ENCODE assay signal across 8 mouse cellular contexts in genomic region chr6:42373669-42374430, GRCm38 (mm10). TPM values are rescaled to one million over a fixed set of nuclear protein-coding genes. Genes with fewer than 3 reads are reported as not detected.
DNase-seq lines count a peak whose midpoint lies in the region; ATAC-seq and TF ChIP-seq lines count a peak whose summit lies in the region.

No protein-coding gene starts in this region.

- in situ Hi-C loops in ES-E14 (cut with MboI; ENCODE audit: low sequenced_read_pairs in 2 of 2, unreplicated experiment in 2 of 2) = no loop called here

- intact Hi-C loops in heart, postnatal 25 days (cut with DNase I) = no loop called here

- H3K27me3 ChIP-seq in heart, embryonic 11.5 days (ENCODE audit: control insufficient read depth, insufficient read depth, low read length) = 0 out of 2 replicates have a peak, but pooled peaks cover 2% of the 10 kb centered on the region
- H3K27me3 ChIP-seq in hindbrain, embryonic 12.5 days = peaks cover 18% of the 10 kb centered on the region
- H3K27me3 ChIP-seq in midbrain, embryonic 10.5 days (ENCODE audit: low read depth, poor library complexity, severe bottlenecking) = peaks cover 65% of the 10 kb centered on the region

- no peak for ATAC-seq in heart, embryonic 11.5 days (replicated peaks; ENCODE audit: insufficient number of reproducible peaks, low FRiP score, low TSS enrichment)
- ATAC-seq in hindbrain, embryonic 12.5 days (ENCODE audit: low FRiP score) = peak; percentile 4; the same call in 1 of the 2 replicates

- 0 out of 2 replicates have a peak overlapping the region, but pooled peaks have one; percentile 39 for H3K9ac ChIP-seq in heart, embryonic 11.5 days (ENCODE audit: low read depth, low read length)
- H3K9ac ChIP-seq in ES-E14 (ENCODE audit: insufficient read depth, low read depth, low read length, poor library complexity, severe bottlenecking) = peak overlapping the region; percentile 49; the same call in 1 of the 2 replicates
- H3K9ac ChIP-seq in hindbrain, embryonic 12.5 days = no peak overlapping the region

- no peak overlapping the region for H3K27ac ChIP-seq in heart, embryonic 11.5 days (ENCODE audit: low read depth, low read length)
- no peak overlapping the region for H3K27ac ChIP-seq in ES-E14 (ENCODE audit: insufficient read depth, low read depth, low read length, poor library complexity, severe bottlenecking)
- H3K27ac ChIP-seq in hindbrain, embryonic 12.5 days = no peak overlapping the region
- H3K27ac ChIP-seq in midbrain, embryonic 10.5 days (replicated peaks) = no peak overlapping the region

- no peak for DNase-seq in heart, postnatal 25 days (ENCODE audit: low spot score)
- no peak for DNase-seq in ES-E14 (ENCODE audit: low read depth, low spot score)
- DNase-seq in midbrain, embryonic 10.5 days (ENCODE audit: low spot score) = no peak
- no peak for DNase-seq in spleen, postnatal 36 days (ENCODE audit: low spot score in 2 of 2)
- no peak for DNase-seq in layer of hippocampus, postnatal 25 days (ENCODE audit: extremely low spot score in 1 of 2, low spot score in 1 of 2)
- no peak for DNase-seq in right cerebral cortex, postnatal 10 days (ENCODE audit: low spot score in 2 of 2)

- peak overlapping the region; percentile 90 for H3K4me2 ChIP-seq in heart, embryonic 11.5 days
- peak overlapping the region; percentile 97 for H3K4me2 ChIP-seq in hindbrain, embryonic 12.5 days (replicated peaks)

- peak overlapping the region; percentile 52 for H3K4me3 ChIP-seq in heart, embryonic 11.5 days (ENCODE audit: low read depth, low read length)
- peak overlapping the region; percentile 66 to 83 for H3K4me3 ChIP-seq in ES-E14 (ENCODE audit: insufficient read depth in 1 of 2, low read depth in 1 of 2, low read length in 2 of 2, poor library complexity in 1 of 2, severe bottlenecking in 1 of 2)
- H3K4me3 ChIP-seq in hindbrain, embryonic 12.5 days = peak overlapping the region; percentile 51
- H3K4me3 ChIP-seq in midbrain, embryonic 10.5 days = peak overlapping the region; percentile 68

- WGBS in heart, embryonic 11.5 days (ENCODE audit: insufficient replicate concordance) = 42% methylated on average over 7 of the region's 7 CpGs
- WGBS in hindbrain, embryonic 12.5 days = 49% methylated on average over 6 of the region's 7 CpGs
- 40% methylated on average over 7 of the region's 7 CpGs for WGBS in midbrain, embryonic 10.5 days

- peaks cover 37% of the 10 kb centered on the region for H3K4me1 ChIP-seq in heart, embryonic 11.5 days (ENCODE audit: control insufficient read depth, insufficient read depth, low read length)
- peaks cover 2 to 4% of the 10 kb centered on the region in 2 experiments; a peak in 2 of 4 replicates for H3K4me1 ChIP-seq in ES-E14 (ENCODE audit: control insufficient read depth in 2 of 2, insufficient read depth in 2 of 2, low read length in 2 of 2, poor library complexity in 1 of 2)
- H3K4me1 ChIP-seq in hindbrain, embryonic 12.5 days = peaks cover 11% of the 10 kb centered on the region
- peaks cover 57% of the 10 kb centered on the region for H3K4me1 ChIP-seq in midbrain, embryonic 10.5 days

- no peaks in the 10 kb centered on the region for H3K9me3 ChIP-seq in heart, embryonic 11.5 days (replicated peaks; ENCODE audit: control insufficient read depth, low read length)
- no peaks in the 10 kb centered on the region for H3K9me3 ChIP-seq in ES-E14 (ENCODE audit: control insufficient read depth, insufficient read depth, low read depth, low read length)
- no peaks in the 10 kb centered on the region for H3K9me3 ChIP-seq in hindbrain, embryonic 12.5 days (replicated peaks)
- H3K9me3 ChIP-seq in midbrain, embryonic 10.5 days (replicated peaks) = no peaks in the 10 kb centered on the region

- no peaks in the 10 kb centered on the region for H3K36me3 ChIP-seq in heart, embryonic 11.5 days (ENCODE audit: control insufficient read depth, insufficient read depth, low read length)
- no peaks in the 10 kb centered on the region for H3K36me3 ChIP-seq in ES-E14 (ENCODE audit: control insufficient read depth, insufficient read depth, low read length, poor library complexity, severe bottlenecking)
- no peaks in the 10 kb centered on the region for H3K36me3 ChIP-seq in hindbrain, embryonic 12.5 days
- H3K36me3 ChIP-seq in midbrain, embryonic 10.5 days = no peaks in the 10 kb centered on the region

TF ChIP-seq in ES-E14, 5 proteins besides CTCF, POLR2A, EP300 and RAD21:
- TF ChIP-seq HCFC1 (IDR thresholded peaks at IDR 0.05; ENCODE audit: borderline replicate concordance, insufficient read depth, low read length) = no peak
- TF ChIP-seq CHD2 (IDR thresholded peaks at IDR 0.05; ENCODE audit: low read depth, low read length) = no peak
- TF ChIP-seq ZC3H11A (IDR thresholded peaks at IDR 0.05; ENCODE audit: borderline replicate concordance, low read depth, low read length) = no peak
- TF ChIP-seq MAFK (IDR thresholded peaks at IDR 0.05; ENCODE audit: insufficient read depth, low read depth, low read length) = no peak
- TF ChIP-seq ZNF384 (IDR thresholded peaks at IDR 0.05; ENCODE audit: low read depth, low read length) = no peak

RNA-seq across cellular contexts. Expression of gene Epha1, which starts 0.8 kb away (rescaled TPM):
- 1.7 and 2.3 TPM in 2 replicates for polyA plus RNA-seq in heart, embryonic 11.5 days (2014; fragmentation: Nextera tagmentation; extraction: Ambion mirVana)
- under 1 TPM; 0.26 to 0.31 TPM for total RNA-seq in heart, postnatal 25 days (2021)
- 24.1 and 37.6 TPM in 2 replicates for total RNA-seq in ES-E14 (2012; rRNA removed)
- polyA plus RNA-seq in hindbrain, embryonic 12.5 days (2016; fragmentation: Nextera tagmentation; extraction: Ambion mirVana) = 1.9 and 2.4 TPM in 2 replicates
- 1.2 and 1.5 TPM in 2 replicates for polyA plus RNA-seq in midbrain, embryonic 10.5 days (2016; fragmentation: Nextera tagmentation; extraction: Ambion mirVana)
- under 1 TPM; 0.22 to 0.47 TPM for total RNA-seq in layer of hippocampus, postnatal 25 days (2021)

RNA-seq across cellular contexts. Expression of gene Zyx, which starts 24.4 kb away (rescaled TPM):
- polyA plus RNA-seq in heart, embryonic 11.5 days (2014; fragmentation: Nextera tagmentation; extraction: Ambion mirVana) = 159 and 177 TPM in 2 replicates
- 10 to 100 TPM; 57.1 to 59.8 TPM for total RNA-seq in heart, postnatal 25 days (2021)
- 20.3 and 46.0 TPM in 2 replicates for total RNA-seq in ES-E14 (2012; rRNA removed)
- 71.4 and 82.5 TPM in 2 replicates for polyA plus RNA-seq in hindbrain, embryonic 12.5 days (2016; fragmentation: Nextera tagmentation; extraction: Ambion mirVana)
- 84.5 and 88.1 TPM in 2 replicates for polyA plus RNA-seq in midbrain, embryonic 10.5 days (2016; fragmentation: Nextera tagmentation; extraction: Ambion mirVana)
- total RNA-seq in layer of hippocampus, postnatal 25 days (2021) = 10 to 100 TPM; 47.9 to 51.7 TPM

RNA-seq across cellular contexts. Expression of gene Tas2r143, which starts 26.2 kb away (rescaled TPM):
- polyA plus RNA-seq in heart, embryonic 11.5 days (2014; fragmentation: Nextera tagmentation; extraction: Ambion mirVana) = not detected in 2 replicates
- under 1 TPM in 1 of 2 experiments, not detected in 1; 0.39 TPM for total RNA-seq in heart, postnatal 25 days (2021)
- total RNA-seq in ES-E14 (2012; rRNA removed) = not detected in 2 replicates
- not detected in 2 replicates for polyA plus RNA-seq in hindbrain, embryonic 12.5 days (2016; fragmentation: Nextera tagmentation; extraction: Ambion mirVana)
- not detected in 2 replicates for polyA plus RNA-seq in midbrain, embryonic 10.5 days (2016; fragmentation: Nextera tagmentation; extraction: Ambion mirVana)
- total RNA-seq in layer of hippocampus, postnatal 25 days (2021) = not detected

RNA-seq across cellular contexts. Expression of gene Tas2r135, which starts 31.4 kb away (rescaled TPM):
- not detected in 2 replicates for polyA plus RNA-seq in heart, embryonic 11.5 days (2014; fragmentation: Nextera tagmentation; extraction: Ambion mirVana)
- total RNA-seq in heart, postnatal 25 days (2021) = not detected
- total RNA-seq in ES-E14 (2012; rRNA removed) = not detected in 2 replicates
- polyA plus RNA-seq in hindbrain, embryonic 12.5 days (2016; fragmentation: Nextera tagmentation; extraction: Ambion mirVana) = not detected in 2 replicates
- polyA plus RNA-seq in midbrain, embryonic 10.5 days (2016; fragmentation: Nextera tagmentation; extraction: Ambion mirVana) = not detected in 2 replicates
- total RNA-seq in layer of hippocampus, postnatal 25 days (2021) = not detected

RNA-seq across cellular contexts. Expression of gene Fam131b, which starts 49.4 kb away (rescaled TPM):
- polyA plus RNA-seq in heart, embryonic 11.5 days (2014; fragmentation: Nextera tagmentation; extraction: Ambion mirVana) = 0.23 and 0.25 TPM in 2 replicates
- 1 to 10 TPM in 1 of 2 experiments, under 1 TPM in 1; 0.59 to 1.1 TPM for total RNA-seq in heart, postnatal 25 days (2021)
- total RNA-seq in ES-E14 (2012; rRNA removed) = 0.74 and 1.3 TPM in 2 replicates
- polyA plus RNA-seq in hindbrain, embryonic 12.5 days (2016; fragmentation: Nextera tagmentation; extraction: Ambion mirVana) = 4.3 and 4.9 TPM in 2 replicates
- polyA plus RNA-seq in midbrain, embryonic 10.5 days (2016; fragmentation: Nextera tagmentation; extraction: Ambion mirVana) = 2.2 and 2.4 TPM in 2 replicates
- 10 to 100 TPM; 74.8 to 76.8 TPM for total RNA-seq in layer of hippocampus, postnatal 25 days (2021)

Comparison
In these comparisons a context has a peak if more than half of its experiments do, and no peak if none do; other contexts are left out.
1. RNA of gene Epha1, which starts 0.8 kb away (total RNA-seq): 24.1 to 37.6 TPM in ES-E14; 0.22 to 0.47 TPM in layer of hippocampus, postnatal 25 days and 0.26 to 0.31 TPM in heart, postnatal 25 days; every median in the first group is over 10 times any median in the second.
2. Peak in every context shown above with its lines, with median percentiles within 50 percentile points of each other: H3K4me3 ChIP-seq.